Mouse (Mus musculus): ENCODE results near the gene Plpp2.

Gene Plpp2

DNA sequence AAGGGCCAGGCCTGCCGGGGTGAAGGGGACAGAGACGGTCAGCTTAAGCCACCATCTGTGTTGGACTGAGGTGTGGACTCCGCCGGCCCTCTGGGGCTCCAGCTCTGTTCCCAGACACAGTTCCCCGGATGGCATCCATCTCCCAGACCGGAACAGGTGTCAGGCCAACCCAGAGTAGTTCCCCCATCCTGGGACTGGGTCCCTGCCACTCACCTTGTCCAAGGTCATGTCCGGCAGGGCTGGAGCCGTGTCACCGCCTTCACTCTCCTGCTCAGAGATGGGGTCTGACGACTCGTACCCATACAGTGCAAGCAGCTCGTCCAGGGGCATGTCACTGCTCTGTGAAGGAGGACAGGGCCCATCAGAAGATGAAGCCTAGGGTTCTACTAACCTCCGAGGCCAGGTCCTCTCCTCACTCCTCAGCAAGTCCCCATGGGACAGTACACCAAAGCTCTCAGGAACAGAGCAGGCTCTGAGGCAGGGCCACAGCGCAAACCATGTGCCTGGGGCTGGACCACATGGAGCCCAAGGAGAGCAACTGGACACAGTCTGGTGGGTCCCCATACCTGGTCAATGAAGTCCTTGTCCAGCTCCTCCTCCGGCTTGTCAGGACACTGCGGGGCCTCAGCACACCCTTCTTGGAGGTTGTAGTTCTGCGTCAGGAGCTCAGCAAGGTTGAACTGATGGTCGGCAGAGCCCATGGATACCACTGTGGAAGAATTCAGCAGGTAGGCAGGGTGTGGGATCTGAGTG, 15.6 kb upstream of the Plpp2 start:
- no peak for DNase-seq

- no peak for DNase-seq
These were observed 14.9 kb upstream of the Plpp2 start for GRCm38 (mm10) chr10:79548546-79548945.

GRCm38 (mm10) chr10:79547148-79547675, 13.6 kb upstream of the Plpp2 start:
- no peak for DNase-seq

- DNase-seq: no peak
These were observed 12.9 kb upstream of the Plpp2 start for GRCm38 (mm10) chr10:79546483-79546882.

DNA sequence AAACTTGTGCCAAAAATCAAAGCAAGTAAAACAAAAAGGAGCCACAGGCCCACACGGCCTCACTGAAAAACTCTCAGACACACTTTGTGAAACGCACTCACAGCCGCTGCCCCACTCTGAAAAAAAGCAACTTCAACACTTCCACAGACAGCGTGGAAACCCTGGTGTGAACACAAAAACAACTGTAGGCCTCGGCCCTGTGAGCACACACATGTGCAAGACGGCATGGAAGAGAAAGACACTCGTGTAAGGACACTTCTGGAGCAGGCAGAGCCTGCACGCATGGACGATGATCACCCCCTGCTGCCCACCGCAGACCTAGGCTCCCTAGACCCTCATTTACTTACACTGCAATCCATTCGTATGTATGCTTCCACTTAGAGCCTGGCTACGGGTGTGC, 12.3 kb upstream of the Plpp2 start:
- DNase-seq: no peak

GRCm38 (mm10) chr10:79544631-79545030, 11.0 kb upstream of the Plpp2 start:
- DNase-seq: no peak

- no peak for DNase-seq
These were observed 10.4 kb upstream of the Plpp2 start for GRCm38 (mm10) chr10:79543884-79544597.

- no peak for DNase-seq
These were observed 8.6 kb upstream of the Plpp2 start for GRCm38 (mm10) chr10:79542171-79542570.

GRCm38 (mm10) chr10:79541522-79541921, 7.9 kb upstream of the Plpp2 start:
- no peak for DNase-seq

DNA sequence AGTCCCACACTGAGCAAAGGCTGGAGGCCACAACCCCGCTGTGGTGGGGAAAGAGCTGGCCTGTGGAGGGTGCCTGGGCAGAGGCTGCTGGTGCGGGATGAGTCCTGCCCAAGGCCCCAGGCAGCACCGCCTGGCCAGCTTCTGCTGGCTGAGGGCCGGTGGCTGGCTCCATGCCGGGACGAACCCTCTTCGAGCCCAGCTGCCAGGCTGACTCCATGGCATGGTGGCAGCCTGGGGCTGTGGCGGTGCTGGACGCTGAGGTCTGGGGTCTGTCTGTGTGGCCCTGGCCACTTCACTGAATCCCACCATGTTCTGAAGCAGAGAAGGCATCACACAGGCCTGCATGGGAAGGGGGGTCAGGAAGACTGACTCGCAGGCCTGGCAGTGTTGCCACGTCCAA, 7.2 kb upstream of the Plpp2 start:
- no peak for DNase-seq

DNA sequence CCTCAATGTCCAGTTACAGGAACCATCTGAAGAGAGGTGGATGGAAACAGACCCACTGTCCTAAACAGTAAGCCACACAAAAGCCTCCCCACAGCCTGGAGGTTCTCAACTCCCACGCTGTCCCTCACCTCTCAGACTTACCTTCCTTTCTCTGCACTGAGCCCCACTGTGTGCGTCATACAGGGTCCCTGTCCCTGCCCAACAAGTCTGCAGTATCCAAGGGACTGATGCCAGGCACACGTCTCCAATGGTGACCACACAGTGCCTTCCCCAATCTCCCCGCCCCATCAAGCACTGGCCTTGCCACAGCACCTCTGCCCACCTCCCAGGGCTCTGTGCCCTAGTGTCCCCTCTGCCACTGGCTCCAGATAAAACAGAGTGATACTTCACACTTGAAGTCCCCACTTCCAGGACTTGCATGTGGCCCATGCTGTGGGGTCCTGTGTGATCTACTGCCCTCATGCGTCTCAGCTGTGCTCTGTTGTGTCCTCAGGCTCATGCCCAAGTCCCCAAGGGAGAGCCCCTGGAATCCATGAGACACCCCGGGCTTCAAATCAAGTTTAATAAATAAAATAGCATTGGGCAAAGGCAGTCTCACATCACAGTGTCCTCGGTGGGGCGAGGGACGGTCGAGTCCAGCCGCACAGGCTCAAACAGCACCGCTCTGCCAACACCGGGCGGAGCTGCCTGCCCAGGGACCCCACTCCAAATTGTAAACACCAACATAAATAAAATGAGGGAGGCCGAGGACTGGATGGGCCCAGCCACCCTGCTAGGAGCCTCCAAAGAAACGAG, 6.3 kb upstream of the Plpp2 start:
- DNase-seq: no peak

DNA sequence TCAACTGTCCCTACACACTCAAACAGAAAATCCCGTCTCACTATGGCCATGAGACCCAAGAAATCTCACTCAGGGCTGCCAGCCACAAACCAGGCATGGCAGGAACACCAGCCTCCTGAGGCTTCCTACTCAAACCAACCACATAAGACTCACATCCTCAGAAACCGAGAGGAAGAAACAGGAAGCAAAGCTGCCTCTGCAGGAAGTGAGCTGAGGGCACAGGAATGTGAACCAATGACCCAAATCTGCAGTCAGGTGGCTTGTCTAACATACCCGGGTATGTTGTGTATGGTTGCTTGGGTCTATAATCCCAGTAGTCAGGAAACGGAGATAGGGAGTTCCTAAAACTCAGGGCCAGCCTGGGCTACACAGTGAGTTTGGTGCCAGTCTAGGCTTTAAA, 5.3 kb upstream of the Plpp2 start:
- no peak for DNase-seq

- no peak for DNase-seq
These were observed 4.7 kb upstream of the Plpp2 start for GRCm38 (mm10) chr10:79538323-79538722.

GRCm38 (mm10) chr10:79537781-79538180, 4.2 kb upstream of the Plpp2 start:
- DNase-seq: no peak

DNA sequence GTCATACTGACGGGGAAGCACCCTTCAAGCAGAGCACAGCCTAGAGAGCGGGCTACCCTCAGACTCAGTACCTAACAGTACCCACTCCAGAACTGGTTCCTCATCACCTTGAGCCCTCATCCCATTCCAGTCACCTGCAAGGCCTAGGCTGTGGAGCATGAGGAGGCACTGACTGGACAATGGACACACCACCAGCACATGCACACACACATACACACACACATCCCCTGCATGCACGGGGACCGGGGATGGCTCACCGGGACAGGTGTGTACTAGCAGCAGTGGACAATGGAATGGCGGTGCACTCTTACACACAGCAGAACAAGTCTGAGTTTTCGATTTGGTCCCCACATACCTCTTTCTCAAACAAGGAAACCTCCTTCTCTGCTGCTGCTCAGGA, 3.7 kb upstream of the Plpp2 start:
- no peak for DNase-seq

GRCm38 (mm10) chr10:79536461-79537080, 3.0 kb upstream of the Plpp2 start:
- DNase-seq: no peak

DNA sequence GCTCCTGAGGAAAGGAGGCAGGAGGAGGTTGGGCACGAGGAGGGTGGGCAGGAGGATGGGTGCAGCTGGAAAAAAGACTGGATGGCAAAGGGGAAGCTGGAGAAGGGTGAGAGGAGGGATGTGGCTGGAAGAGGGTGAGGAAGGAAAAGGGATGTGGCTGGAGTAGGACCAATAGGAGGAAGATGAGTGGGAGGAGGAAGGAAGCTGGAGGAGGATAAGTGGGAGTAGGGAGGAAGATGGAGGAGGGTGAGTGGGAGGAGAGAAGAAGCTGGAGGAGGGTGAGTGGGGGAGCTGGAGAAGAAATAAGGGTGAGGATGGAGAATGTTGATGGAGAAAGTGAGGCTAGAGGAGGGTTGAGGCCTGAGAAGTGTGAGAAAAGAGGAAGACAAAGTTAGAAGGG, 1.8 kb upstream of the Plpp2 start:
- no peak for DNase-seq

DNA sequence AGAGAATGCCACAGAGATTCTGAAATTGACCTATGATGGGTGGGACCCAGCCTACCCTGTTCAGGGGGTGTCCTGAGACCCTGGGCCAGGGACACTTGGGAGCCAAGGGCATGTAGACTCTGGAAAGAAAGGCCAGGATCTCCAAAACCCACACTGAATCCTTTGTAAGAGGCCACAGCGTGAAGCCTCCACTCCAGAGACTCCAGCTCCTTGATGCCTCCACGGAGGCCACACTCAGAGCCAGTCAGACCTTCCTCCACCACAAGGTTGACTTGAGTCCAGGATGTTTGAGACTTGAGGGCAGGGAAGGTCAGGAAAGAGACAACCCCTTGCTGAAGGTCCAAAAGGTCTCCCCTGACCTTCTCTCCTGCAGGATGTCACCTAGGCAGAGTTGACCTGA, 830 bp upstream of the Plpp2 start:
- DNase-seq: no peak

- DNase-seq: no peak
These were observed 918 bp downstream of the Plpp2 start for GRCm38 (mm10) chr10:79532678-79533077.

DNA sequence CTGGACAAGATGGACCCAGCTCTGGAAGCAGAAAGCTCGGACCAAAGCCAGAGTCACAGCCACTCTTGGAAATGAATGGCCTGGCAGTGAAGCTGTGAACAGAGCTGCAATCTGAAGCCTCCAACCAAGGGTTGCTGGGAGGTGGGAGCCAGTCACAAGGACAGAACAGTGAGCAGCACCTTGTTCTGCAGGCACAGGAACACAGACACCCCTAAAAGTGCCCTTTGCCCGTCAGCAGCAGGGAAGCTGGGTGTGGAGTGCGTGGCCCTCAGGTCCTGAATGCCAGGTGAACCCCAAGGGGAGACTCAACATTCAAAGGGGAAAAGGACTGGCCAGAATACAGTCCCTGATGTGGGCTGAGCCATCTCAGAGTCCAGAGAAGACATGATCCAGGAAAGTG, 2.0 kb downstream of the Plpp2 start:
- DNase-seq: no peak

GRCm38 (mm10) chr10:79530721-79531120, 2.9 kb downstream of the Plpp2 start:
- no peak for DNase-seq

DNA sequence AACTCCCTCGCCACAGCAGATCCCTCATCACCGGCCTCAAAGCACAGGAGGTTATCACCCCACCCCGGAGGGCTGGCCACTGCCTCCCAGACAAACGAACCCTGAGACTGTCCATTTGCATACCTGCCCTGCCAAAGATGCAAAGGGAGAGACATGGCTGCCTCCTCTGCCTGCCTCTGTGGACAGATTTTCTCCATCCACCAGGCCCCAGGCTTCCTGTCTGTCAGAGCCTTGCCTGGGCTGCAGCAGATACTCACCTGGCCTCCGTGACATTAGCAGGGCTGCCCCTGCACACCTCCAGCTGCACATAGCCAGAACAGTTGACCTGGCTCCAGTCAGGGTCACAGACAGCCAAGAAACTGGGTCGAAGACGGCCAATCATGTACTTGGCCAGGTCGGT, 3.4 kb downstream of the Plpp2 start:
- DNase-seq: no peak

DNA sequence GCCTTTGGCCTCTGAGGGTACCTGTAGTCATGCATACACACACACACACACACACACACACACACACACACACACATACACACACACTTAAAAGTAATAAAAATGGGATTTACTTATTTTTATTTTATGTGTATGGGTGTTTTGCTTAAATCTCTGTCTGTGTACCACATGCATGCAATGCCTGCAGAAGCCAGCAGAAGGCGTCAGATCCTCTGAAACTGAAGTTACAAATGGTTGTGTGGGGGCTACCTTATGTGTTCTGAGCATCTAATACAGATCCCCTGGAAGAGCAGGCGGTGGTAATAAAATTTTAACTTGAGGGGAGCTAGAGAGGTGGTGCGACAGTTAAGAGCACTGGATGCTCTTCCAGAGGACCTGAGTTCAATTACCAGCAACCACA, 5.5 kb downstream of the Plpp2 start:
- DNase-seq: no peak
